Mouse (Mus musculus): Measurements from ENCODE around the gene Tagap1. TPM values are rescaled to one million over a fixed set of nuclear protein-coding genes. Genes with fewer than 3 reads are reported as not detected.

Tagap1 gene
- 10 to 100 TPM; 59.6 to 62.8 TPM for polyA plus RNA-seq (2017; shearing (Covaris generic))

GRCm38 (mm10) chr17:6960776-6961175 lies at the start of gene Tagap1:
Tagap1 (minus strand) TSS chr17:6961156.

GRCm38 (mm10) chr17:6978287-6979248 lies 17.6 kb upstream of the Tagap1 start, which contains the start of gene Gm49721:
Gm49721 (plus strand) TSS chr17:6978904.

GRCm38 (mm10) chr17:6970334-6970733 lies 9.4 kb upstream of the Tagap1 start, which contains the start of gene Rnaset2b:
Rnaset2b (plus strand) TSS chr17:6970634.

GRCm38 (mm10) chr17:6947984-6948768 lies 12.8 kb downstream of the Tagap1 start, which contains the start of gene Rsph3b:
Rsph3b (minus strand) TSS chr17:6948682.

Other genes with a start within 250 kb of the Tagap1 start
- gene Ezr, start 178.4 kb downstream of the Tagap1 start, polyA plus RNA-seq (2017; shearing (Covaris generic)), result 100 to 1,000 TPM; 254 to 374 TPM
- gene Rsph3b, start 12.5 kb downstream of the Tagap1 start, polyA plus RNA-seq (2017; shearing (Covaris generic)), result 10 to 100 TPM; 37.3 to 37.9 TPM
- gene Rnaset2b, start 9.5 kb upstream of the Tagap1 start, polyA plus RNA-seq (2017; shearing (Covaris generic)), result 1,000 to 10,000 TPM in 1 of 2 experiments, 100 to 1,000 TPM in 1; 841 to 1,313 TPM
- 1 to 10 TPM in 1 of 2 experiments, under 1 TPM in 1; 0.28 to 2.8 TPM for gene Gm49721, start 17.7 kb upstream of the Tagap1 start, polyA plus RNA-seq (2017; shearing (Covaris generic))
- gene Gm1604a, start 64.4 kb upstream of the Tagap1 start, polyA plus RNA-seq (2017; shearing (Covaris generic)), result under 1 TPM in 1 of 2 experiments, not detected in 1; 0.60 TPM
- 1 to 10 TPM; 2.8 to 7.2 TPM for gene Rps6ka2, start 209.0 kb upstream of the Tagap1 start, polyA plus RNA-seq (2017; shearing (Covaris generic))